Mouse (Mus musculus): ENCODE data around the gene 4930430F08Rik. TPM values are rescaled to one million over a fixed set of nuclear protein-coding genes. Genes with fewer than 3 reads are reported as not detected.
"Not testable (repeated sequence)": the region's sequence is repeated elsewhere in the genome, so short reads cannot be mapped to it uniquely, and the experiment has no call there.

4930430F08Rik gene
- polyA plus RNA-seq, 1 experiment from 2014 or later, result 7.9 TPM

GRCm38 (mm10) chr10:100574505-100575149, 15.6 kb downstream of the 4930430F08Rik start:
- WGBS, result 88% methylated on average over 7 of the region's 7 CpGs
- no peak overlapping the region for H3K4me3 ChIP-seq
- H3K9me3 ChIP-seq, result no peaks in the 10 kb centered on the region
- no peaks in the 10 kb centered on the region for H3K4me1 ChIP-seq
- peaks cover 43% of the 10 kb centered on the region for H3K36me3 ChIP-seq
- H3K27ac ChIP-seq, result no peak overlapping the region
- no peaks in the 10 kb centered on the region for H3K27me3 ChIP-seq (ENCODE audit: insufficient read depth, poor library complexity, severe bottlenecking)
- DNase-seq (ENCODE audit: low spot score), result no peak

- Histone ChIP-seq H3K27me3 (ENCODE audit: insufficient read depth, poor library complexity, severe bottlenecking) (no peaks in the 10 kb centered on the region), H3K4me3 (no peak overlapping the region), H3K36me3 (peaks cover 28% of the 10 kb centered on the region), H3K9me3 (no peaks in the 10 kb centered on the region), H3K27ac (no peak overlapping the region), H3K4me1 (no peaks in the 10 kb centered on the region)
- DNase-seq (ENCODE audit: low spot score), result no peak
- WGBS, result 89% methylated on average over 3 of the region's 3 CpGs
Measured at GRCm38 (mm10) chr10:100571707-100572106, 18.5 kb downstream of the 4930430F08Rik start.

GRCm38 (mm10) chr10:100564112-100564511, 26.1 kb downstream of the 4930430F08Rik start:
- 64% methylated on average over 3 of the region's 3 CpGs for WGBS
- peaks cover 20% of the 10 kb centered on the region; the same call in 1 of the 2 replicates for H3K36me3 ChIP-seq
- H3K9me3 ChIP-seq, result no peaks in the 10 kb centered on the region
- no peak for DNase-seq (ENCODE audit: low spot score)
- H3K4me1 ChIP-seq, result no peaks in the 10 kb centered on the region
- no peaks in the 10 kb centered on the region for H3K27me3 ChIP-seq (ENCODE audit: insufficient read depth, poor library complexity, severe bottlenecking)
- no peak overlapping the region for H3K4me3 ChIP-seq
- H3K27ac ChIP-seq, result no peak overlapping the region

- WGBS, result 83% methylated on average over 3 of the region's 3 CpGs
Measured at GRCm38 (mm10) chr10:100560194-100560883, 29.9 kb downstream of the 4930430F08Rik start.

GRCm38 (mm10) chr10:100556566-100557175, 33.6 kb downstream of the 4930430F08Rik start:
- Histone ChIP-seq H3K27ac (no peak overlapping the region), H3K27me3 (ENCODE audit: insufficient read depth, poor library complexity, severe bottlenecking) (no peaks in the 10 kb centered on the region), H3K4me1 (no peaks in the 10 kb centered on the region), H3K9me3 (no peaks in the 10 kb centered on the region), H3K4me3 (no peak overlapping the region), H3K36me3 (no peaks in the 10 kb centered on the region)
- WGBS, result 82% methylated on average over 3 of the region's 3 CpGs
- no peak for DNase-seq (ENCODE audit: low spot score)

More at GRCm38 (mm10) chr10:100560194-100560883, 29.9 kb downstream of the 4930430F08Rik start:
- not testable (repeated sequence) for H3K9me3 ChIP-seq; H3K4me1 ChIP-seq; H3K27me3 ChIP-seq (ENCODE audit: insufficient read depth, poor library complexity, severe bottlenecking); H3K4me3 ChIP-seq; DNase-seq (ENCODE audit: low spot score); H3K27ac ChIP-seq
- peaks cover 13% of the 10 kb centered on the region; the same call in 1 of the 2 replicates for H3K36me3 ChIP-seq

GRCm38 (mm10) chr10:100524499-100525390, 65.5 kb downstream of the 4930430F08Rik start:
- Histone ChIP-seq H3K9me3 (no peaks in the 10 kb centered on the region), H3K27me3 (ENCODE audit: insufficient read depth, poor library complexity, severe bottlenecking) (no peaks in the 10 kb centered on the region), H3K36me3 (peaks cover 9% of the 10 kb centered on the region), H3K27ac (no peak overlapping the region), H3K4me3 (no peak overlapping the region), H3K4me1 (no peaks in the 10 kb centered on the region)
- DNase-seq (ENCODE audit: low spot score), result no peak
- 79% methylated on average over 9 of the region's 9 CpGs for WGBS

GRCm38 (mm10) chr10:100522330-100522729, 67.9 kb downstream of the 4930430F08Rik start:
- 93% methylated on average over 9 of the region's 9 CpGs for WGBS
- no peaks in the 10 kb centered on the region for H3K4me1 ChIP-seq
- no peaks in the 10 kb centered on the region for H3K27me3 ChIP-seq (ENCODE audit: insufficient read depth, poor library complexity, severe bottlenecking)
- no peaks in the 10 kb centered on the region for H3K9me3 ChIP-seq
- H3K36me3 ChIP-seq, result peaks cover 11% of the 10 kb centered on the region
- no peak overlapping the region for H3K4me3 ChIP-seq
- no peak for DNase-seq (ENCODE audit: low spot score)
- H3K27ac ChIP-seq, result no peak overlapping the region

Other genes starting within 250 kb of the 4930430F08Rik start
- not detected in 2 replicates for gene Gm4302, start 249.6 kb downstream of the 4930430F08Rik start, polyA plus RNA-seq (2016; fragmentation: Nextera tagmentation; extraction: Ambion mirVana)
- gene Gm4303, start 244.5 kb downstream of the 4930430F08Rik start, polyA plus RNA-seq (2016; fragmentation: Nextera tagmentation; extraction: Ambion mirVana), result not detected in 2 replicates
- not detected in 2 replicates for gene Gm4305, start 239.3 kb downstream of the 4930430F08Rik start, polyA plus RNA-seq (2016; fragmentation: Nextera tagmentation; extraction: Ambion mirVana)
- gene Gm4307, start 229.1 kb downstream of the 4930430F08Rik start, polyA plus RNA-seq (2016; fragmentation: Nextera tagmentation; extraction: Ambion mirVana), result not detected in 2 replicates
- not detected in 2 replicates for gene Gm4312, start 207.9 kb downstream of the 4930430F08Rik start, polyA plus RNA-seq (2016; fragmentation: Nextera tagmentation; extraction: Ambion mirVana)
- 23.1 and 25.5 TPM in 2 replicates for gene Tmtc3, start 103.1 kb downstream of the 4930430F08Rik start, polyA plus RNA-seq (2016; fragmentation: Nextera tagmentation; extraction: Ambion mirVana)
- 3.1 and 4.5 TPM in 2 replicates for gene Cep290, start 102.9 kb downstream of the 4930430F08Rik start, polyA plus RNA-seq (2016; fragmentation: Nextera tagmentation; extraction: Ambion mirVana)
- gene 1700017N19Rik, start 61 bp upstream of the 4930430F08Rik start, polyA plus RNA-seq (2016; fragmentation: Nextera tagmentation; extraction: Ambion mirVana), result not detected in 2 replicates

All from heart, embryonic 10.5 days (tissue).